Mouse (Mus musculus) kidney, embryonic 16.5 days (tissue): ENCODE data around the gene Il6st. TPM values are rescaled to one million over a fixed set of nuclear protein-coding genes. Genes with fewer than 3 reads are reported as not detected.
"Not testable (repeated sequence)": the region's sequence is repeated elsewhere in the genome, so short reads cannot be mapped to it uniquely, and the experiment has no call there.

ENCODE experiments used
- ATAC-seq: fragments of 200-750 bp; cut with Nextera tagmentation; 2 replicates; pipeline ENCODE4 v1.8.0; 2017; ENCODE audit warnings: moderate TSS enrichment; ENCODE audit not compliant: low FRiP score, low TSS enrichment
- H3K27ac ChIP-seq: fragments of 300-500 bp; sonication (generic); 2 replicates; pipeline ENCODE4 v1.5.1; 2014; ENCODE audit warnings: low read length
- H3K27me3 ChIP-seq: fragments of 300-500 bp; sonication (generic); 2 replicates; pipeline ENCODE4 v1.6.1; 2014; ENCODE audit warnings: low read length, control low read depth, mixed read lengths; ENCODE audit not compliant: insufficient read depth
- H3K36me3 ChIP-seq: fragments of 300-500 bp; sonication (generic); 2 replicates; pipeline ENCODE4 v1.6.1; 2014; ENCODE audit warnings: low read length, control low read depth, mixed read lengths; ENCODE audit not compliant: insufficient read depth
- H3K4me1 ChIP-seq: fragments of 300-500 bp; sonication (generic); 2 replicates; pipeline ENCODE4 v1.6.1; 2014; ENCODE audit warnings: low read length, control low read depth, mixed read lengths; ENCODE audit not compliant: insufficient read depth
- H3K4me2 ChIP-seq: fragments of 300-500 bp; sonication (generic); replicated peaks from 2 replicates; pipeline ENCODE4 v1.6.1; 2014; ENCODE audit warnings: low read depth, low read length
- H3K4me3 ChIP-seq: fragments of 300-500 bp; sonication (generic); 2 replicates; pipeline ENCODE4 v1.5.1; 2014; ENCODE audit warnings: mild to moderate bottlenecking, low read length
- H3K9ac ChIP-seq: fragments of 300-500 bp; sonication (generic); replicated peaks from 2 replicates; pipeline ENCODE4 v1.6.1; 2014; ENCODE audit warnings: low read length
- H3K9me3 ChIP-seq: fragments of 300-500 bp; sonication (generic); 2 replicates; pipeline ENCODE4 v1.6.1; 2016; ENCODE audit warnings: low read length, control low read depth
- WGBS: fragments of 180-500 bp; shearing (Covaris S2); extraction: QIAGEN DNeasy Blood & Tissue Kit; methylation state at CpG from one replicate; pipeline ENCODE4 v1.1.7; 2014; 5-methylcytosine and 5-hydroxymethylcytosine counted together
- polyA plus RNA-seq: library from polyadenylated mRNA; unstranded; fragments of >200 nt; fragmentation: Nextera tagmentation; extraction: Ambion mirVana; gene quantifications from 2 replicates; pipeline ENCODE4 v1.2.1, GENCODE M21; 2015

The Il6st gene
- polyA plus RNA-seq, 1 experiment from 2014 or later, result 40.3 TPM

DNA sequence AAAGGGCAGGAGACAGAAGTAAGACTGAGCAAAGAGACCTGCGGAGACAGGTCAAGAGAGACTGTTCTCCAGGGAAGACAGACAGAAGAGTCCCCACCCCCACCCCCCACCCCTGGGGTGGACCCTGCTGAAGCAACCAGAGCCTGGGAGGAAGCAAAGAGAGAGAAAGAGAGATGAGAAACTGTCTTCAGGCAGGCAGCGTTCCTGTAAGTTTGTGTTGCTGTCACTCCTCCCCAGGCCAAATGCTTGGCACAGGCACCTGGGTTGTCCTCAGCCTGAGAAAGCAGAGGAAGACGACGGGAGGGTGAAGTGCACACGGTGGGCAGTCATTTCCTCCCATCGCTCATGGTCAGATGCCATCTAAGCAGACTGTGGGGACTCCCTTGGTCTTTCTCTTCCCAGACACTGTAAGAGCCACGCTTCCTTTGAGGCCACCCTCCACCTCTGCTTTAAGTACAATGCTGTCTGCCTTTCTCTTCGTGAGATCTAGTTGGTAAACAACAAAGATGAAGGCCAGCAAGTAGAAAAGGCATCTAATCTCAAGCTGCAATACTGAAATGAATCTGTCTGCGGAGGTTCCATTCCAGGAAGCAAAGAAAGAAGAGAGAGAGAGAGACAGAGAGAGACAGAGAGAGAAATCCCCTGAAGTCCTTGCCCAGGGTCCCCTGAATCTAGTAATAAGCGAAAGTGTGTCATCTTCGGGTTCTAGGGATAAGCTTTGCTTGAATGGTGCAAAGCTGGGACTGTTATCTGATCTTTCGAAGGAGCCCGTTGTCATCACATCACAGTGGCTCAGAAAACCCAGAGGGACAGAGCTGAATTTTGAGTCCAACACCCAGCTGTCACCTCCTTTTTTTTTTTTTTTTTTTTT, 37.4 kb upstream of the Il6st start:
- no peaks in the 10 kb centered on the region for H3K27me3 ChIP-seq
- no peak overlapping the region for H3K4me3 ChIP-seq
- no peaks in the 10 kb centered on the region for H3K36me3 ChIP-seq
- H3K9ac ChIP-seq, result no peak overlapping the region
- H3K27ac ChIP-seq, result no peak overlapping the region
- no peak for ATAC-seq
- H3K9me3 ChIP-seq, result no peaks in the 10 kb centered on the region
- WGBS, result 60% methylated on average over 13 of the region's 13 CpGs
- H3K4me2 ChIP-seq, result no peak overlapping the region
- H3K4me1 ChIP-seq, result peaks cover 6% of the 10 kb centered on the region; the same call in 1 of the 2 replicates

DNA sequence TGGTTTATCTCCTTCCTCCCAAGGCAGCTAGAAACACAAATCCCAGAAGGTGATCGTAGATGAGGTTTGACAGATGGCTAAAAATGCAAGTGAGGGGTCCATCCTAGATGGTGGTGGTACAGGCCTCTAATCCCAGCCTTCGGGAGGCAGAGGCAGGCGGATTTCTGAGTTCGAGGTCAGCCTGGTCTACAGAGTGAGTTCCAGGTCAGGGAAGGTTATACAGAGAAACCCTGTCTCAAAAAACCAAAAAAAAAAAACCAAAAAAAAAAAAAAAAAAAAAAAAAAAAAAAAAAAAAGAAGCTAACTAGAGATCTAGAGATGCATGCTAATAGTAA, 36.8 kb upstream of the Il6st start:
- ATAC-seq, H3K27me3 ChIP-seq: not testable (repeated sequence)

DNA sequence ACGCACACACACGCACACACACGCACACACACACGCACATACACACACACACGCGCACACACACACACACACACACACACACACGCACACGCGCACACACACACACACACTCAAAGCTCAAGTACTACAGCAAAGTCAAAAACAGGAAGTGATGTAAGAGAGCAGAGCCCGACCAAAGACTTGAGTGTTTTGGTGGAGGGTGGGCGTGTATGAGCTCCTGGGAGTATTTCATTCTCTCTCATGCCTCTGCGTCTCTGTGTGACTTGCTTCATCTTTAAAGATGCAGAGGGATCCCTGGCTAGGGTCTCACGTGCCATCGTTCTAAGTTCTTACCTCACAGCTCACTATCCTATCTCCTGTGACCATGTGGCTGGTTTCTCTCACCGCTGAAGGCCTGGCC, 36.3 kb upstream of the Il6st start:
- no peak overlapping the region for H3K4me2 ChIP-seq
- no peaks in the 10 kb centered on the region for H3K9me3 ChIP-seq
- no peak overlapping the region for H3K9ac ChIP-seq
- H3K27me3 ChIP-seq, result no peaks in the 10 kb centered on the region
- ATAC-seq, result no peak
- 95% methylated on average over 15 of the region's 15 CpGs for WGBS
- H3K4me3 ChIP-seq, result no peak overlapping the region
- no peak overlapping the region for H3K27ac ChIP-seq
- no peaks in the 10 kb centered on the region for H3K36me3 ChIP-seq
- H3K4me1 ChIP-seq, result peaks cover 6% of the 10 kb centered on the region; the same call in 1 of the 2 replicates

More for the DNA sequence above, 36.8 kb upstream of the Il6st start:
- H3K36me3 ChIP-seq, H3K9ac ChIP-seq, H3K4me3 ChIP-seq, H3K4me1 ChIP-seq, H3K9me3 ChIP-seq, H3K4me2 ChIP-seq, H3K27ac ChIP-seq: not testable (repeated sequence)
- WGBS, result 93% methylated on average over 4 of the region's 4 CpGs

GRCm38 (mm10) chr13:112433271-112433670, 30.6 kb upstream of the Il6st start:
- peaks cover 18% of the 10 kb centered on the region; the same call in 1 of the 2 replicates for H3K4me1 ChIP-seq
- ATAC-seq, result no peak
- H3K9ac ChIP-seq, result no peak overlapping the region
- H3K27me3 ChIP-seq, result no peaks in the 10 kb centered on the region
- no peaks in the 10 kb centered on the region for H3K36me3 ChIP-seq
- H3K27ac ChIP-seq, result no peak overlapping the region
- H3K4me3 ChIP-seq, result no peak overlapping the region
- no peaks in the 10 kb centered on the region for H3K9me3 ChIP-seq
- no peak overlapping the region for H3K4me2 ChIP-seq
- 46% methylated on average over 5 of the region's 5 CpGs for WGBS

GRCm38 (mm10) chr13:112435241-112436075, 28.4 kb upstream of the Il6st start:
- H3K4me3 ChIP-seq, result no peak overlapping the region
- no peak overlapping the region for H3K9ac ChIP-seq
- no peak for ATAC-seq
- H3K4me1 ChIP-seq, result peaks cover 31% of the 10 kb centered on the region
- H3K9me3 ChIP-seq, result no peaks in the 10 kb centered on the region
- no peaks in the 10 kb centered on the region for H3K27me3 ChIP-seq
- 39% methylated on average over 8 of the region's 8 CpGs for WGBS
- no peaks in the 10 kb centered on the region for H3K36me3 ChIP-seq
- H3K4me2 ChIP-seq, result no peak overlapping the region
- H3K27ac ChIP-seq, result no peak overlapping the region

DNA sequence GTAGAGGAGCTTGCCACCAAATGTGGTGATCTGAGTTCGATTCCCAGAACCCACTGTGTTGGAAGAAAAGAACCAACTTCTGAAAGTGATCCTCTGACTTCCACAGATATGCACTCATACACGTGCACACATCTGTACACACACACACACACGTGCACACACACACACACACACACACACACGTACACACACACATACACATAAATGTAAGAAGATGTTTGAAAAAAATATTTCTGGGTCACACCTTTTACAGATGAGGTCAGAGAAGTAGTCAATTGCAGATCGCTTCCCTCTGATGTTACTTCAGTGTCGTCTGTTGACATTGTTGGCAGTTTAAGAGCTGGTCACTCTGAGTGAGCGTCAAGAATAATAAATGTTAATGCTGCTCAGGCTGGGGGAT, 27.6 kb upstream of the Il6st start:
- 70% methylated on average over 7 of the region's 7 CpGs for WGBS
- no peak overlapping the region for H3K4me2 ChIP-seq

DNA sequence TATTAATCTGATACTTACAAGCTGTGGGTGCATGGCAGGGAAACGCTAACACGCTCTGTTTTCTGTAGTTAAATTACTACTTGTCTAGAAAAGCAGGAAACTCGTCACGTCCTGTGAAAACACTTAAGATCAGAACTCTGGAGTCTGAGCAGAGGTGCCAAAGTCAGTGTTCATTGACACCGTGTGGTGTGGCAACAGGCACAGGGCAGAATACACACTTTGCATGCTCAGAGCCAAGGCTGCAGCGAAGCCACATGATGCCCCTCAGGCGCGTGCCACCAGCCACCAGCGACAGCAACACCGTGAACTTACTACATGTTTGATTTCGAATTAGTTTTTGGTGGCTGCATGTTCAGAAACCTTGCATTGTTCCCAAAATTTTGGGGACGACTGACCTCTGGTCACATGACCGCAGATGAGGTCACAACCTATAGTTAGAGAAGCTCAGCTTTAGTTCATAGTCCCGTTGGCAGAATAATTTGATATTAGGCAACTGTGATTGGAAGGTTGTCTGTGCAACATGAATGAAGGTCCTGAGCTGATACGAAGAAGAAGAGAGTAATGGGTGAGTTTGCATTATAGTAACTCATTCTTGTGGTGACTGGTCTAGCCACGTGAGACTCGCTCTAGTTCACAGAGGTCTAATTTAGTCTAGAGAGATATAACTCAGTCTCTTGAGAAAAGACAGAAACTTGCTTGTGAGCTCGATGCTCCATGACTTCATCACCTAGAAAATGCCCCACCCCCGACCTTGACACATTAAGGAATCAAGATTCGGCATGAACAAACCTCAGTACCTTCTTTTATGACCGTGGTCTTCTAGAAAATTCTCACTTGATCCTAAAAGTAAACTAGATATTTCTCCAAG, 25.6 kb upstream of the Il6st start:
- Histone ChIP-seq H3K27me3 (no peaks in the 10 kb centered on the region), H3K36me3 (no peaks in the 10 kb centered on the region), H3K9ac (no peak overlapping the region), H3K27ac (no peak overlapping the region), H3K9me3 (no peaks in the 10 kb centered on the region), H3K4me3 (no peak overlapping the region), H3K4me1 (peaks cover 24% of the 10 kb centered on the region), H3K4me2 (no peak overlapping the region)
- 85% methylated on average over 21 of the region's 21 CpGs for WGBS
- ATAC-seq, result no peak

More for the DNA sequence above, 27.6 kb upstream of the Il6st start:
- no peak overlapping the region for H3K9ac ChIP-seq
- peaks cover 31% of the 10 kb centered on the region for H3K4me1 ChIP-seq
- ATAC-seq, result no peak
- no peaks in the 10 kb centered on the region for H3K36me3 ChIP-seq
- H3K9me3 ChIP-seq, result no peaks in the 10 kb centered on the region
- H3K27ac ChIP-seq, result no peak overlapping the region
- no peaks in the 10 kb centered on the region for H3K27me3 ChIP-seq
- H3K4me3 ChIP-seq, result no peak overlapping the region

DNA sequence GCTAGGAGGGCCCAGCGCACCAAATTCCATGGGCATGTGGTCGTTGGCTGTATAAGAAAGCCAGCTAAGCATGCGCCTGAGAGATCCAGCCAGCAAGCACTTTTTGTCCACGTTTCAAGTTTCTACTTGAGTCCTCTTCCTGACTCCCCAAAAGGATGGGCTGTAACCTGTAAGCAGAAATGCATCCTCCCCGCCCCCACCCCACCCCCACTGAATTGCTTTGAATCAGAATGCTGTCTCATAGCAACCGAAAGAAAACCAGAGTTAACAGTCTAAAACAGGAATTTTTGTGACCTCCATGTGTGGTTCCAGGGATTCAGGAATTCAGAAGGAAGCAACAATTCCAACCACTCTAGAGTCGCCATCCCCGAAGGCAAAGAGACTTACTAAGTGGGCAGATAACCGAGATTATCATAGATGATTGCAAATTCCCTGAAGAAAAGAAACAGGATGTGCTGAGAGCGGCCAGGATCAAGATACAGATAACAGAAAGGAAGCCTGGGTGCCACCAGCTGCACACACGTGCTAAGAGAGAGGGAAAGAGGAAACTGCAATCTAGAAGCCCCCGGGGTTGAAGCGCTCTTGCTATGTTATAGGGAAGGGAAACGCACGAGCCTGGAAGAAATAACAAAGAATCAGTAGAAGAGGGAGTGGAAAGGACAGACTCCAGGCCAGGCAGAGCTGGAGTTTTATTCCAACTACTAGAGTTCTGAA, 24.6 kb upstream of the Il6st start:
- Histone ChIP-seq H3K4me2 (peak overlapping the region; percentile 40), H3K36me3 (no peaks in the 10 kb centered on the region), H3K27me3 (no peaks in the 10 kb centered on the region), H3K4me1 (peaks cover 20% of the 10 kb centered on the region), H3K9me3 (no peaks in the 10 kb centered on the region), H3K4me3 (peak overlapping the region; percentile 4; the same call in 1 of the 2 replicates), H3K27ac (peak overlapping the region; percentile 61), H3K9ac (no peak overlapping the region)
- WGBS, result 34% methylated on average over 15 of the region's 15 CpGs
- ATAC-seq, result peak; percentile 61

DNA sequence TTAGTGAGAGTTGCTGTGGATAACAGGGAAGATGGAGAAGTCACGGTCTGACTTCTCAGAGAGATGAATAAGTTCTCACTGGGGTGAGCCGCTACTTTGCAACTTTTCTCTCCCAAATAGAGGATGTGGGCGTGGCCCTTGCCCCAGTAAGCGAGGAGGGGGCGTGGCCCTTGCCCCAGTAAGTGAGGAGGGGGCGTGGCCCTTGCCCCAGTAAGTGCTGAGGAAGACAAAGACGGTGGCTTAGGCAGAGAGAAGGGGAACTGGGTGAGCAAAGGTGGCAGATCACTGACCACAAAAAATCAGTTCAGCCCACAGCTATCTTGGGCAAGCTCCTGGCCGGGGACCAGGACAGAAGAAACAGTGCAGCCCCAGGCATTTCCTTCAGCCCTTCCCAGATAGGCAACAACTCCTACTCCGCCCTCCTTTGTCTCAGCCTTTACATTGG, 23.9 kb upstream of the Il6st start:
- WGBS, result 24% methylated on average over 9 of the region's 9 CpGs
- Histone ChIP-seq H3K9ac (no peak overlapping the region), H3K27me3 (no peaks in the 10 kb centered on the region), H3K27ac (peak overlapping the region; percentile 61; the same call in 1 of the 2 replicates), H3K4me1 (peaks cover 20% of the 10 kb centered on the region), H3K9me3 (no peaks in the 10 kb centered on the region), H3K36me3 (no peaks in the 10 kb centered on the region), H3K4me3 (peak overlapping the region; percentile 4; the same call in 1 of the 2 replicates), H3K4me2 (peak overlapping the region; percentile 40)
- ATAC-seq, result peak; percentile 80; the same call in 1 of the 2 replicates
